Mouse (Mus musculus) left cerebral cortex, adult 9 months (tissue): Measurements from ENCODE around the gene Cbx8.

Experiments used
- DNase-seq, 2 experiments: peaks; one replicate each; pipeline ENCODE4 v3.0.0; 2022; ENCODE audit warnings: low spot score in 2 of 2

Gene Cbx8

GRCm38 (mm10) chr11:119078691-119079444 lies 38.1 kb upstream of the Cbx8 start:
- DNase-seq = peak in 1 of 2 experiments; percentile 39

DNA sequence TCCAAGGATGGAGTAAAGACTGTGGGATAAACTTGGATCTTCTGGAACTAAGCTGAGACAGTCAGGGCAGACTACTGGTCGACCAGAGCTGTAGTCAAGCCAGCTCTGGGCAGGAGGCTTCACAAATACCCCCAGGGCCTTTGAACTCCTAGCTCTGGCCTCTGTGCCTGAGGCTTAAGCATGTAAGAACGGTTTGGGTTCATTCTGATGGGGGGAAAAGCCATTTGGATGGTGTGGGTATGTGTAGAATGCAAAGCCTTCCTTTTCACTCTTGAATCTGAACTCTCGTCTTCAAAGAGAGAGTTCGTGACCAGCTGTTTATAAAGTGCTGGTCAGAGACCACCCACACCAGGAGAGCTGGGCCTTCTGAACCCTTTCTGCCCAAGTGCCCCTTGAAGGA lies 37.0 kb upstream of the Cbx8 start:
- no peak for DNase-seq

DNA sequence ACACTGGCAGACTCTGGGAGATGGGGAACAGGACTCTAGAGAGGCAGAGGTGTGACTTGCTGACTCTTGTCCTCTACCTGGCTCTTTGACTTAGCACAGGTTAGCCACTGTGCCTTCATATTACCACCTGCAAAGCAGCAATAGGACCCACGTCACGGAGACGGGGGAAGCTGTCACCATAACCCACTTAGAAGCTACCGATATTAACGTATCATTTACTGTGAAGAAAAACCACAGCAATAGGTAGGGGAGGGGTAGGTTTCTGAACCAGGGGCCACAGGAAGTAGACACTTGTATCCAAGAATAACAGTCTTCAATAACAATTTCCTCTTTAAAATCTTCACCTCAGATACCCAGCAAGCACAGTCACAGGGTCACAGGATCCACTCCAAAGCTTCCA lies 35.0 kb upstream of the Cbx8 start:
- DNase-seq = no peak

GRCm38 (mm10) chr11:119073876-119074433 lies 33.2 kb upstream of the Cbx8 start:
- DNase-seq = no peak

- DNase-seq = no peak
Observed at GRCm38 (mm10) chr11:119072986-119073385, 32.2 kb upstream of the Cbx8 start.

GRCm38 (mm10) chr11:119072239-119072638 lies 31.5 kb upstream of the Cbx8 start:
- DNase-seq = no peak

GRCm38 (mm10) chr11:119066841-119067240 lies 26.1 kb upstream of the Cbx8 start:
- no peak for DNase-seq

GRCm38 (mm10) chr11:119059256-119059655 lies 18.5 kb upstream of the Cbx8 start:
- no peak for DNase-seq

DNA sequence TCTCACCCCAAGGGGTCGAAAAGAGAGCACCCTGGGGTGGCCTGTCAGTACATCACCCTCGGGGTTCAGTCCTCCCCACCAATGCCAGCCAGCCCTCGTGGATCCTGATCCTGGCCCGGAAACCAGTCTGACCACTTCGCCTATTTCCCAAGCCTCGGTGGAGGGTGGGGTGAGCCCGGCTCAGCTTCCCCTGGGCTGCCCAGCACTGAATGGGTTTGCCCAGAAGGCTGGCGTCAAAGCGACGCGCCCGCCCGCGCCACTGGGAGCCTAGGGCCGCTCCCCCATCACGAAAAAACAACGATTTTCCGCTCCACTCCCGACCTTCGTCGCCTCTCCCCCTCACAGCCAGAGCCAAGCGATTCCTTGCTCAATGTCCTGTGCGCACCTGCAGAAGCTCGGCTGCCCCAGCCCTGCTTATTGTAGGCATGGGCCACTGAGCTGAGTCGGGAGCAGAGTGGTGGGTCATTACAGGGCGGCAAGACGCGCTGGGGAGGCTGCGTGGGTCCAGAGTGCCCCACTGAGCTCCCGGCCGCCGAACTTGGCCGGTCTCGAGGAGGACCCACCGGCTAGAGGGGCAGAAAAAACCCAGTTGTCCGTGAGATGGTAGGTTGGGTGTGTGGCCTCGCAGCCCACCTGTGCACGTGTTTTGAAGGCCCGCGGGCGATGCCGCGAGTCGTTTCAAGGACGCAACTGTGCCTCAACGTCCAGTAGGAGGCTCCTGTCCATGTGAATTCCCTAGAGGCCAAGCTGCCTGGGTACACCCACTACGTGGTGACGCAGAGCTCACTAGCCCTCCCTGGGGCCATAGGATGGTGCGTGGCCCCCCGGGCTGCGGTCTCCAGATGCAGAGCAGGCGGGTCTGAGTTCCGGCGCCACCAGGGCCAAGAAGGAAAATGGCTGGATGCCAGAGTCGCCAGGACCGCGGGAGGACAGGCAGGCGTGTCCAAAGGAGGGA lies 17.5 kb upstream of the Cbx8 start:
- DNase-seq = no peak

GRCm38 (mm10) chr11:119057291-119057690 lies 16.5 kb upstream of the Cbx8 start:
- no peak for DNase-seq

GRCm38 (mm10) chr11:119056301-119057211 lies 15.8 kb upstream of the Cbx8 start:
- no peak for DNase-seq

GRCm38 (mm10) chr11:119055571-119056131 lies 14.9 kb upstream of the Cbx8 start:
- DNase-seq = no peak

- no peak for DNase-seq
Observed at GRCm38 (mm10) chr11:119054351-119055345, 13.9 kb upstream of the Cbx8 start.

DNA sequence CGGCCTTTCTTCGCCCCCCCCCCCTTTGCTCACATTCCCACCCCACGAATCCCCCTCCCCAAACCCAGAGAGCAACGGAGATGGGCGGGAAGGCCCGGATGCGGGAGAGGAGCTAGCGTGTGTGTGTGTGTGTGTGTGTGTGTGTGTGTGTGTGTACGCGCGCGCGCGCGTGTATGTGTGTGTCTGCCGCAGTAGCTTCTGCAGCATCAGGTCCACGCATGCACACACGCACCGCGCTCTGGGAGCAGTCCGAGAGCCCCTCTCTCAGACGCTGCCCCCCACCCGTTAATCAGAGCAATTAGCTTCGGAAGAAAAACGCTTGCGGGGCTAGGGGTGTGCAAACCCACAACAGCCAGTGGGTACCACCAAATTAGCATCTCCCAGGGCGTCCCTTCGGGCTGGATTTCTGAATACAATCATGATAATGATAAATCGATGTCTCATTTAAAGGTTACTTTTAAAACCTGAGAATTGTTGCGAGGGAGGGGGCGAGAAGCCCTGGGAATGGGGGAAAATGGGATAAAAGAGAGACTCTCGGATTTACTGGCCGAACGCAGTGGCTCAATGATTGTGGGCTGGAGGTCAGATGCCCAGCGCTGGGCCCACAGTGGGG lies 13.1 kb upstream of the Cbx8 start:
- no peak for DNase-seq

- DNase-seq = peak in 1 of 2 experiments; percentile 71
Observed at GRCm38 (mm10) chr11:119053257-119053670, 12.5 kb upstream of the Cbx8 start.

- DNase-seq = no peak
Observed at GRCm38 (mm10) chr11:119052661-119053256, 12.0 kb upstream of the Cbx8 start.

DNA sequence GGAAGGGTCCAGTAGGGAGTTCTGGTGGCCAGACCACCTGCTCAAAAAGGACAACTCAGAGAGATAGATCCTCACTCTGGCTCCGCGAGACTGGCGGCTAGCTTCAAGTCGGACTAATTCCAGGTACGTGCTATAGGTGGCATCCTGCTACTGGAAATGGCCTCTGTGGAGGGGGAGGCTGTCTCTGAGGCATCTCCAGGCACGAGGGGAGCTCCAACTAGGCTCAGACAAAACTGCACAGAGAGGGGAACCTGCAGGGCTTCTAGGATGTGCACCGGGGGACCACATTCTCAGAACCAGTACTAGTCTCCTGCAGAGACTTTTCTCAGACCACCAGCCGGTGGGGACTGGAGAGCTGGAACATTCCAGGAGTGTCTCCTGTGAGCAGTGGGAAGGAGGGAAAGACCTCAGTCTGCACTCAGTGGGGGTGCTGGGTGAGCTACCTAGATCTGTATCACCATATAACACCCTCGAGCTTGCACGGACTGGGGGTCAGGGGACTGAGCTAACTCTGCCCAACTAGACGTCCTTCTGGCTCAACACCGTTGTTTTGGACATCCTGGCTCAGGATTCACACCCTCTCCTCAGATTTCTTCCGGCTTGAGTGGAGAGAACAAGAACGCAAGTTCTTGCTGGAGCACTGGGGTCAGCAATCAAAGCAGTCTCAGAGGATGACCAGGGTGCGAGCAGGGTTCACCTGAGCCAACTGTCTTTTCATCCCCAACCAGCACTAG lies 11.3 kb upstream of the Cbx8 start:
- no peak for DNase-seq

GRCm38 (mm10) chr11:119051426-119051825 lies 10.7 kb upstream of the Cbx8 start:
- no peak for DNase-seq
